Mouse (Mus musculus) telencephalon, adult 2 months (tissue): ENCODE measurements around the gene Tmem169.

Experiments
- DNase-seq: peaks from one replicate; pipeline ENCODE4 v3.0.0-alpha.2; 2011; ENCODE audit warnings: low read depth, low spot score

Gene Tmem169

GRCm38 (mm10) chr1:72284539-72284938 lies 370 bp downstream of the Tmem169 start:
- no peak for DNase-seq

GRCm38 (mm10) chr1:72286904-72287303 lies 2.7 kb downstream of the Tmem169 start:
- no peak for DNase-seq

- DNase-seq: no peak
These were observed 3.7 kb downstream of the Tmem169 start for GRCm38 (mm10) chr1:72287893-72288292.

- no peak for DNase-seq
These were observed 4.5 kb downstream of the Tmem169 start for GRCm38 (mm10) chr1:72288527-72289150.

- DNase-seq: no peak
These were observed 6.7 kb downstream of the Tmem169 start for GRCm38 (mm10) chr1:72290896-72291295.

GRCm38 (mm10) chr1:72291421-72291820 lies 7.3 kb downstream of the Tmem169 start:
- no peak for DNase-seq

GRCm38 (mm10) chr1:72291925-72292324 lies 7.8 kb downstream of the Tmem169 start:
- no peak for DNase-seq

GRCm38 (mm10) chr1:72293869-72294663 lies 9.9 kb downstream of the Tmem169 start:
- no peak for DNase-seq

GRCm38 (mm10) chr1:72295746-72296145 lies 11.6 kb downstream of the Tmem169 start:
- DNase-seq: no peak

- DNase-seq: no peak
These were observed 17.7 kb downstream of the Tmem169 start for GRCm38 (mm10) chr1:72301845-72302244.

- DNase-seq: no peak
These were observed 22.1 kb downstream of the Tmem169 start for GRCm38 (mm10) chr1:72306241-72306640.

- DNase-seq: no peak
These were observed 22.6 kb downstream of the Tmem169 start for GRCm38 (mm10) chr1:72306679-72307181.

- peak; percentile 97 for DNase-seq
These were observed 23.2 kb downstream of the Tmem169 start, which contains the start of gene Xrcc5 for GRCm38 (mm10) chr1:72307317-72307798. TSS of gene Xrcc5 (plus strand) at chr1:72307421.

- no peak for DNase-seq
These were observed 24.8 kb downstream of the Tmem169 start for GRCm38 (mm10) chr1:72308919-72309318.

- no peak for DNase-seq
These were observed 25.7 kb downstream of the Tmem169 start for GRCm38 (mm10) chr1:72309744-72310424.

GRCm38 (mm10) chr1:72312701-72313398 lies 28.7 kb downstream of the Tmem169 start:
- DNase-seq: no peak

- no peak for DNase-seq
These were observed 29.4 kb downstream of the Tmem169 start for GRCm38 (mm10) chr1:72313399-72314039.

GRCm38 (mm10) chr1:72315447-72315846 lies 31.3 kb downstream of the Tmem169 start:
- DNase-seq: no peak

GRCm38 (mm10) chr1:72316409-72316808 lies 32.2 kb downstream of the Tmem169 start:
- DNase-seq: no peak

- DNase-seq: no peak
These were observed 32.7 kb downstream of the Tmem169 start for GRCm38 (mm10) chr1:72316901-72317300.

GRCm38 (mm10) chr1:72320759-72321158 lies 36.6 kb downstream of the Tmem169 start:
- DNase-seq: no peak
